Mouse (Mus musculus): ENCODE measurements around the gene Thrsp. TPM values are rescaled to one million over a fixed set of nuclear protein-coding genes. Genes with fewer than 3 reads are reported as not detected.
"Not testable (repeated sequence)": the region's sequence is repeated elsewhere in the genome, so short reads cannot be mapped to it uniquely, and the experiment has no call there.

The Thrsp gene
- total RNA-seq (2015; ENCODE audit: low replicate concordance) (not detected in 2 replicates), total RNA-seq (2017; ENCODE audit: low replicate concordance) (not detected in 2 replicates)

DNA sequence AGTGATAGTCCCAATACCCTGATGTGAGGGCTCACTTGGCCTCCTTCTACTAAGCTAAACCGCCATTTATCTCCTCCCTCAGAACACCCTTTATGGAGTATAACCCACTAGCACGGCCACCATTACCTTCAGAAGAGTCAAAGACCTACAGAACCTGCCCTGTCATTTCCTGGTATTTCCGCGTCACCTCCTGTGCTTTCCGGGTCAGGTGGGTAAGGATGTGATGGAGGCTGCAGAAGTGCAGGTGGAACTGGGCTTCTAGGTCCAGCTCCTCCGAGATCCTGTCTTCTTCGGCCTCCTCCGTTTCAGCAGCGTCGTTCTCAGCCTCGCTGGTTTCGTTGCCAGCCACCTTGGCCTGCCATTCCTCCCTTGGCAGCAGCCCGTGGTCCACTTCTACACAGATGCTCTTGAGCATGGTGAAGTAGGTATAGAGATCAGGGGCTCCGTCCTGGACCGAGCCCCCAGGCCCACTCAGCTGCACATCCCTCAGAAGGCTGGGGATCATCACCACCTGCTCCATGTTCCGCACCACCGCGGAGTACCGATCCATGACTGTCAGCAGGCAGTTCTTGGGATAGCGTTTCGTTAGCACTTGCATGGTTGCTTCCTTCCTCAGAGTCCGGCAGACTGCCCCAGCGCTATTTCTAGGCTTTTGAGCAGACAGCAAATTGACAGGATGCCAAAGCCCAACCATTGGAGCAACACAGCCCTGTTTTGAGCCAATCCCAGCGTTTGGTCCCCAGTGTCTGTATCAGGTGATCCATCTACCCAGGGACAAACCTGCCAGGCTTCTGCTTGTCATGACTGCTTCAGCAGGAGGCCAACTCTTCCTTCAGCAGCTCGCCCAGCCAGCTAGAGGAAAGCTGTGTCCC is at the start of gene Thrsp:
Thrsp (minus strand) TSS at position 825 of the 872 bp plus-strand sequence.
- no peak for ATAC-seq (replicated peaks; ENCODE audit: low FRiP score, poor library complexity, severe bottlenecking)

DNA sequence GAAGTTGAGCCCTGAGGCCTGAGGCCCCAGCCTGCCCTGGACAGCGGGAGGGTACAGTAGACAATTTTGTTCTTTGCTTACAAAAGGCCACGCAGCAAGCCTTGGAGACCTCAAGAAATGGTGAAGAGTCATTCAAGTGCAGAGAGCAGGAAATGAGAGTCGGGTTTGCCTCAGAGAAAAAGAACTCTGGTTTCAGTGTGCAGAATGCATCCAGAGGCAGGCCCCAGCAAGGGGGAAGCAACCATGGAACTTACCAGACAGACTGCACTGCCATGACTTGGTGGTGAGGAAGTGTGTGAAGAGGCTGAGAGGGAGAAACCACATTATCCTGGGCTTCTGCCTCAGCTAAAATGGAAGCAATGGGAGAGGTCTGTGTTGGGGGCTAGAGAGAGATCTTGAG is 38.0 kb upstream of the Thrsp start:
- ATAC-seq (replicated peaks; ENCODE audit: low FRiP score, poor library complexity, severe bottlenecking): no peak

DNA sequence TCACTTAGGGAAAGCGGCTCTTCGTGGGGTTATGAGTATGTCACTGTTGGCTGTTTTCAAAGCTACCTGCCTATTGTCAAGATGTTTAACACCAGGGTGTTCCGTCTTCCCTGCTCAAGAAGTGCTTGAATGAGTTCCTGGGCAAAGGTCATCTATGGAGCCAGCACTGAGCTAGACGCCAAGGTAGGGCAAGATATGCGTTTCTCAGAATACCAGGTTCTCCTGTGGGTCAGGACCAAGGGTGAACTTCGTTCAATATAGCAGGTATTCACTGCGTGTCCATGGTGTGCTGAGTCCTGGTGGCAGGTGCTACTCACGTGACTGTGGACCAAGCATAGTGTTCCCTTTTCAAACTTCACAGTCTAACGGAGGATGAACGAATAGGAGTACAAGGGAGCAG is 37.3 kb upstream of the Thrsp start:
- no peak for ATAC-seq (replicated peaks; ENCODE audit: low FRiP score, poor library complexity, severe bottlenecking)

DNA sequence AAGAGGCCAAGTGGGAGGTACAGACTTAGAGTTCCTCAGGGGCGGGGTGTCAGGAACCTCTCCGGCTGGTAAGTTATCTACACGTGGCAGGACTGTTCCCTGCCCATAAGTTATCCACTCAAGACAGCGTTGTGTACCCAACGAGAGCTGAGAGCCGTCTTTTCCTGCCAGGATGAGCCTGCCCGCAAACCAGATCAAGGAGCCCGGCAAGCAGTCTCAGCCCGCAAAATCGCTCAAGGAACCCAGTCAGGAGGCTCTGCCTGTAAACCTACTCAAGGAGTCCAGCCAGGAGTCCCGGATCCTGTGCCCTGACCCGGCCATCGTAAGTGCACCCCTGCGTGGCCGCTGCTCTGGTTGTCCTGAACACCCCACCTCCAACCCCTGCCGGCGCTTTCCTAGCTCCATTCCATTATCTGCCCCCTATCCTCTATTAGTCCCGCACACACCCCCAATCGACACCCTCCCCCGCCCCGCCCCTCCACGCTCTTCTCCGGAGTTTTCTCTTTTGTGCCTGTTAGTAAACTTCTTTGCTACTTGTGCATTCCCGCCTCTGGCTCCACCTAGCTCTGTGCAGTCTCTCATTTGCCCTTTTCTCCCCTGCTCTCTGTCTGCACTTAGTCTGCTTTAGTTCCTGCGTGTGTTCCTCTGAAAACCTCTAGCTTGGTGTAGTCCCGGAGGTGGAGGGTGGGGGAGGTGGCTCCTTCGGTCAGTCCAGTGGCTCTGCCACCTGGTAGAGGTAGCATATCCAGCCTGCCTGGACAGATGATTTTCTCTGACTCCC is 35.8 kb upstream of the Thrsp start:
- ATAC-seq (replicated peaks; ENCODE audit: low FRiP score, poor library complexity, severe bottlenecking): peak; percentile 93

DNA sequence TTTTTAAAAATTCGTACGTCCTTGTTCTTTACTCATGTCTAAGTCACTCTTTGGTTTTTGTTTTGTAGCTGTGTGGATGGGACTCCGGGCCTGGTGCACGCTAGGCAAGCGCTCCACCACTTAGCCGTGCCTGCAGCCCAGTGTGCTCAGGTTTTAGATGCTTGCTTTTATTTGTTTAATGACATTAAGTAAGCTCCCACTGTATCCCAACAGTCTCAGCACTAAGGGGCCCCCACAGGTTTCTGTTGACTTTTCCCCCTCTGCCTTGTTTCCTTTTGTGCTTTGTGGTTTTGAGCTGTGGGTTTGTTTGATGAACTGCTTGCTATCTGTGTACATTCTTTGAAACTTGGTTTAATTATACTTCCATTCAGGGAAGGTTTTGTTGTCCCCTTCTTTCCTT is 34.7 kb upstream of the Thrsp start:
- ATAC-seq (replicated peaks; ENCODE audit: low FRiP score, poor library complexity, severe bottlenecking): no peak

DNA sequence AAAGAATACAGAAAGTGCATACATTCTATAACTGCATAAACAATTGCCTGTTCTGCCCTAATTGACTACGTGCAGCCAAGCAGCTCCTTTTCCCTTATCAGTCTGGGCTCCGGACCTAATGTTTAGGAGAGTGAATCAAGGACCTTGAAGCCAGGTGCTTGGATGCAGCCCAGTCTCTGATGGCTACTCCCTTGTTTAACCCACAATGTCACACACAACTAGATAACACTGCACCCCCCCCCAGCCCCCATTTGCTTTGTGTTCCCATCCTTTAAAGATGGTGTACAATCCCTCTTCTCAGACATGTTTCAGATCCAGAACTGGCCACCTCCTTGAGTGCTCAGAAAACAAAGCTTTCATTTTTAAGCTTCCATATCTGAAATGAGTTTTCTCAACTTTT is 33.5 kb upstream of the Thrsp start, which contains the start of gene Kctd14:
Kctd14 (plus strand) TSS at position 301 of the 400 bp plus-strand sequence.
- not testable (repeated sequence) for ATAC-seq (replicated peaks; ENCODE audit: low FRiP score, poor library complexity, severe bottlenecking)

DNA sequence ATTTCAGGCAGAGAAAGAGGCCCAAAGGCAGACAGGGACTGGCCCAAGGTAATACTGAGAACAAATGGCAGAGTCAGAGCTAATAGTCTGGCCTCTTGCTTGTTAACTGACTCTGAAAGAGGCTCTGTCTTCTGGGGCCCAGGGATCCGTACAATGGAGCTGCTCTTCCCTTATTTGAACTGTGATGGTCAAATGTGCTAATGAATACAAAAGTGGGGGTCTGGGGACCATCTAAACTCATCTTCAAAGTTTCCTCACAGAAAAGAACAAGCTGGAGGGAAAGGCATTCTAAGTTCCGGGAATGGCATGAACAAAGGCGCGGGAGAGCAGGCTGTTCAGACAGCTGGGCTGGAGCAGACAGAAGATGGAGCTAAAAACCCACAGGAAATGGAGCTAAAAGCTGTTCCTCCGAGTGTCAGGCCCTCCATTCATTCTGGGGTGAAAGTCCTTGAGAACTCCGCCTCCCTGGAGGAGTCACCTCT is 29.6 kb upstream of the Thrsp start:
- ATAC-seq (replicated peaks; ENCODE audit: low FRiP score, poor library complexity, severe bottlenecking): no peak

DNA sequence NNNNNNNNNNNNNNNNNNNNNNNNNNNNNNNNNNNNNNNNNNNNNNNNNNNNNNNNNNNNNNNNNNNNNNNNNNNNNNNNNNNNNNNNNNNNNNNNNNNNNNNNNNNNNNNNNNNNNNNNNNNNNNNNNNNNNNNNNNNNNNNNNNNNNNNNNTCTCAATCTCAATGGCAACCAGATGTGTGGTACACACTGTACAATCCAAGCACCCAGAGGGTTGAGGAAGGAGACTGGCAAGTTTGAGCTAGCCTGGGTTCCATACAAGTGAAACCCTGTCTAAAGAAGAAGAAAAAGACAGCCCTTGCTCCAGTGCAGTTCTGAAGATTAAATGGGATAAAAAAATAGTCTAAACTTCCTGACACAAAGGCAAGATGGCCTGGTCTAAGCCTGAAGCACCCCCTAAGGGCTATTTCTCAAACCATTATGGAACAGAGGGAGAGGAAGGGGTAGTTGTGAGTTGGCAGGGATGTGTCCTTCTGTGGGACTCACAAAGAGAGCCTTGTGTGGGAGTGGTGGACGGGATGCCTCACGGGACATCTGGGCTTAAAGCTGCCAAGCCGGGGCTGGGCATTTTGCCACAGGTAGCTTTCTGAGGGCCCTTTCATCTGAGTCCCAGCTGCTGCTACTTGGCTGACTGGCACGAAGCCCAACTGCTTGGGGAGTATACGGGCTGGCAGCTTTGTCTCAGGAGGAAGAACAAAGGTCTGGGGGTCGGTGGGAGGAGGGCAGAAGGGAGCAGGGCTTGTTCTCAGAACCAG is 28.8 kb upstream of the Thrsp start:
- ATAC-seq (replicated peaks; ENCODE audit: low FRiP score, poor library complexity, severe bottlenecking): no peak

DNA sequence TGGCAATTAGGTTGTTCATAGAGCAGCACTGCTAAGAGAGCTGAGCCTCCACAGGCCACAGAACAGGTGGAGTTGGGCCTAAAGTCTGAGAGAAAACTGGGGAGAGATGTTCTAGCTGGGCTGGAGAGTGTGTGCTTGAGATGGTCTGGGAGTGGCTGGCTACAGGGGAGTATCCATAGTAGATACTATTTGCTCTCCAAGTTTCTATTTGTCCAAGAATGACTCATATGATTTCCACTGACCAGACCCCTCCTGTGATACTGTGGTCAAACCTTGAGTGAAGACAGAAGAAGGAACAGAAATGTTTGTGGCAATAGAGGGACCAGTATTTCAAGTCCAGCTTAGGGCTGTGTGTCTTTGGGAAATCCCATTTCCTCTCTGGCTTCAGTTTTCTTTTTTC is 21.5 kb upstream of the Thrsp start:
- ATAC-seq (replicated peaks; ENCODE audit: low FRiP score, poor library complexity, severe bottlenecking): no peak

DNA sequence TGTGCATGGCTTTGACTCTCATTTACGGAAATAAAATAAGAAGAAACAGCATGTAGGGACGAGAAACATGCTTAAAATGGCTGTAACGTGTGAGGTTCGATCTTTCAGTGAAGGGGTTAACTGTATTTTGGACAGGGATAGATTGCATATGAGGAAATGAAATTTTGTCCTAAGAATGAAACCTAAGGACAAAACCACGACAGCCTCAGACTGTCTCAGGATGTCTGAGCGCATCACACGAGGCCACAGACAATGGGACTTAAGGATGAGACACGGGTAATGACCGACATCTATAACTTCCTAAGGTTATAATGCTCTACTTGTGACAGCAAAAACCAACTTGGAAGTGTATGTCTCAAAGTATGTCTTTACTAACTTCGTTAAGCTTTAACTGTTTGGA is 17.0 kb upstream of the Thrsp start:
- no peak for ATAC-seq (replicated peaks; ENCODE audit: low FRiP score, poor library complexity, severe bottlenecking)

DNA sequence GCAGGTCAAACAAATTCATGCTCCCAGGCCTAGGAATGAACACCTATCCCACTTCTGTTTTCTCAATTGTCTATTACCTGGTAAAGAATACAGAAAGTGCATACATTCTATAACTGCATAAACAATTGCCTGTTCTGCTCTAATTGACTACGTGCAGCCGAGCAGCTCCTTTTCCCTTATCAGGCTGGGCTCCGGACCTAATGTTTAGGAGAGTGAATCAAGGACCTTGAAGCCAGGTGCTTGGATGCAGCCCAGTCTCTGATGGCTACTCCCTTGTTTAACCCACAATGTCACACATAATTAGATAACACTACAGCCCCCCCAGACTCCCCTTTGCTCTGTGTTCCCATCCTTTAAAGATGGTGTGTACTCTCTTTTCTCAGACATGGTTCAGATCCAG is 16.0 kb upstream of the Thrsp start:
- ATAC-seq (replicated peaks; ENCODE audit: low FRiP score, poor library complexity, severe bottlenecking): not testable (repeated sequence)

DNA sequence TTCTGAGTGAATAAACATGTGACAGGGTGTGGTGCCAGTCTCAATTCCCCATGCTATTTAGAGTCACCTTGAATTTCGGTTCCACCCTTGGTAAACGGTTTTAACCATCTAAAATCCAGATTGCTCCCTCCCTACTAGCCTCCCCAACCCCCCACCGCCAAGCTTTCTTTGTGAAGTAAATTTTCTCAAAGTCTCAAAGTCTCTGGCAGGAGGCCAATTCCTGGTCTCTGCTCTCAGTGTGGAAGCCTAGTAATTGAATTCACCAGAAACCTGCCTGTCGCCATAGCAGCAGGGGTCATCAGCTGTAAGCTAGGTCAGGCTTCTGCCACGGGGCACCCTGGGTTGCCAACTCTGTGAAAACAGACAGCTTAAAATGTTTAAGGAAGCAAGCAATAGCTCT is 12.2 kb upstream of the Thrsp start:
- no peak for ATAC-seq (replicated peaks; ENCODE audit: low FRiP score, poor library complexity, severe bottlenecking)

DNA sequence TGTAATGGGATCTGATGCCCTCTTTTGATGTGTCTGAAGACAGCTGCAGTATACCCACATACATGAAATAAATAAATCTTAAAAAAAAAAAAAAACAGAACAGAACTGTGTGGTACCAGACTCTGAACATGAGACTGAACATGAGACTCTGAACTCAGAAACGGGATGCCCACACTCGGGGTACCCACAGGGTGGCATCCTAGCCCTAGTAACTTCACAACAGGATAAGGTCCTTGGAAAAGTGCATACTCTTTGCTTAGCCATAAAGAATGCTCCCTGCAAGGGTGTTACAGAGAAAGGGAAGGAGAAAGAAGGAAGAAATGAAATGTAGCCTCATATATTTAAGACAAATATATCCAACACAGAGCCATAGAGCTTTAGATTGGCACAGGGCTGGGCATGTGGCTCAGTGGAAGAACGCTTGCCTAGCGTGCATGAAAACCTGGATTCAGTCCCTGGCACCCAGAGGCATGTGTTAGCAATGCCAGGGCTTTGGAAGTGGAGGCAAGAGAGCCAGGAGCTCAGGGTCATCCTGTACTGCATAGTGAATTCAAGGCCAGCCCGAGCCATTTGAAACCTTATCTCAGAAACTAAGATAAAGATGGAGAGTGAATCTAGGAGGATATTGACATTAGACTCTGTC is 10.4 kb upstream of the Thrsp start:
- no peak for ATAC-seq (replicated peaks; ENCODE audit: low FRiP score, poor library complexity, severe bottlenecking)

DNA sequence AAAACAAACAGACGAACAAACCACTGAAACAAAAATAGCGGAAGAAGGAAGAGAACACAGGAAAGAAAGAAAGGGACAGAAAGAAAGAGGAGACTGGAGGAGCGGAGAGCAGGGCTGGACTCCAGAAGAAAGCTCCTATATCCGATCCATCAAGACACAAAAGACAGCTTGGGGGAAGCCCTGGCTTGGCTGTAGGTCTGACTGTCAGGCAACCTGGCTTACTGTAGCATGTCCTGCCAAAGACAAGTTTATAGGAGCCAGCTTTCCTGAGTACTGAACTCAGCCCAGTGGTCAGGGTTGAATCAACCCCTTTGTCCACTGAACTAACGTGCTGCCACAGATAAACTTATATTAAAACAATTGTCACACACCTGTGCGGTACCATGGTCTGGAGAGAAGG is 9.8 kb upstream of the Thrsp start:
- ATAC-seq (replicated peaks; ENCODE audit: low FRiP score, poor library complexity, severe bottlenecking): no peak

DNA sequence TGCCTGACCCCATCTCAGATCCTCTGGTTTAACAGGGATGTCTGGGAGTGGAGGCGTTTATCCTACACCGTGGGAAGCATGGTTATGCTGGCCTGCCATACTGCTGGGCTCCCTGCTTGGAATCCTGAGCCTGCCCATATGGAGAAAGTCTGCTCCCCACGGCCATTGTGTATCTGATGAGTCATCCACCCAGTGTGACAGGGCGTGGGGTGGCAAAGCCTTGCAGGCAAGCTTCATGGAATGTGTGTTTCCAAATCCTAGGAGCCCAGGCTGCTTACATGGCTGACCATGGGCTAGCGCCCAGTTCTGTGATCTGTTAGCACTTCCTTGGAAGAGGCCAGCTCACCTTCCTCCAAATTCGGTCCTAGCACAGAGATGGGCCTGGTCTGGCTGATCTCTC is 9.0 kb upstream of the Thrsp start:
- ATAC-seq (replicated peaks; ENCODE audit: low FRiP score, poor library complexity, severe bottlenecking): no peak

DNA sequence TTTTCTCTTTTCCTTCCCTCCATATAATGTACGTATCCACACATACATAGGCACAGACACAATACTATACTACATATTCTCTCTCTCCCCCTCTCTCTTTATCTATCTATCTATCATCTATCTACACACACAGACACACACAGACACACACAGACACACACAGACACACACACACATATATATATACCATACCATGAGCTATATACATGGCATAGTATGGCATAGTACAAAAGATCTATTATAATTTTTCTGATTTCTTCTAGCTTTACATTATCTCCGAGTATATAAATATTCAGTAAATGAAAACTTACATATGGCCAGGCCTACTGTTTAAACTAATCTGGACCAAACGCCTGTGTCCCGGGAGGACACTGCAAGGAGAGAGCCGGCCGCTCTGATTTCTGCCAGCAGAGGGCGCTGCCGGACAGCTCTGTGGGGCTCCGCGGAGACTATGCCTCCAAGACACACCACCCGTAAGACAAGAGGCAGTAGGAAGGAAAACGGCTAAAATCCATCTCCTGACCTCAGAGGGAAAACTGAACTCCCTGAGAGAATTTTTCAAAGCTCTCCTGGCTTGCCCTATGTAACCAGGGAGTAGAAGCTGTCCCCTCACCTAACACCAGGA is 7.2 kb upstream of the Thrsp start:
- ATAC-seq (replicated peaks; ENCODE audit: low FRiP score, poor library complexity, severe bottlenecking): peak; percentile 92

DNA sequence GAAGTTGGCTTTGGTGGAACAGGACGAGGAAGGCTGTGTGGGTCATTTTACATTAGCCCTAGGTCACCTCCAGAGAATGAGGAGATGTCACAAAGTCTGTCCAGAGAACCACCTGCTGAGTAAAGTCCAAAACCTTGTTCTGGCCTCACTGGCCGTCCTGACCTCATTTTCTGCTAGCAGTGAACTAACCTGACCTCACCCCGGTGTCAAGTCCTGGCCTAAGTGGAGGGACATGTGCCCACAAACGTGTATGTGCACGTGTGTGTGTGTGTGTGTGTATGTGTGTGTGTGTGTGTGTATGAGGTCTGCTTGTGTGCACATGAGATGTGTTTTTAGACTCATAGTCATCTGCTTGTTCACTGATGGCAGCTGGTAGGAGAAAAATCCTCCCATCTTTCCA is 6.2 kb upstream of the Thrsp start:
- no peak for ATAC-seq (replicated peaks; ENCODE audit: low FRiP score, poor library complexity, severe bottlenecking)

DNA sequence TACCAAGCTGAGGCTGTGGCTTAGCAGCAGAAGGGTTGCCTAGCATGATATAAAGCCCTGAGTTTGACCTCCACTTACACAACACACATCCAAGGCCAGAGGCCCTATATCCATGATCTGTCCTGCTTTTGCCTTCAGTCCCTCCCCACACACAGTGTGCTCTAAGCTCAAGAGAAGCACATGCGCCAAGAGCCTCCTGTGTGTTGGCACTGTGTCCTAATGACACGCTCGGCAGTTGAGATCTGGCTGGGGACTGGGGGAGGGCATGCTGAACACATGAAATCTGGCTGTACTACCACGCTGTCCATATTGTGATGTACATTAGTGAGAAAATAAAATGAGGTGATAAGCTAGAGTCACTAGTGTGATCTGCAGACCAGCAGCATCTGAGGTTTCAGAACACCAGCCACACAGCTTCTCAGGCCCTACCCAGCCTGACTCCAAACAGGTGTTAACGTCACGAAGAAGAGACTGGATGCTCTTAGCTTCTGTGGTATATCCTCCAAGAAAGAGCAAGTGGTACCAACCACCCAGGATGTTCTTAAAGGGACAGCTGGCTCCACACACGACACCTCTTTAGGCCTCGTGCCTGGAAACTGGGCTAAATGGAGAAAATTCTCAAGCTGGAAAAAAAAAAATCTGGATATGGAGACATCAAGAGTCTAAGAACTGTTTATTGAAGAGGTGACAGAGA is 3.6 kb upstream of the Thrsp start:
- ATAC-seq (replicated peaks; ENCODE audit: low FRiP score, poor library complexity, severe bottlenecking): no peak

DNA sequence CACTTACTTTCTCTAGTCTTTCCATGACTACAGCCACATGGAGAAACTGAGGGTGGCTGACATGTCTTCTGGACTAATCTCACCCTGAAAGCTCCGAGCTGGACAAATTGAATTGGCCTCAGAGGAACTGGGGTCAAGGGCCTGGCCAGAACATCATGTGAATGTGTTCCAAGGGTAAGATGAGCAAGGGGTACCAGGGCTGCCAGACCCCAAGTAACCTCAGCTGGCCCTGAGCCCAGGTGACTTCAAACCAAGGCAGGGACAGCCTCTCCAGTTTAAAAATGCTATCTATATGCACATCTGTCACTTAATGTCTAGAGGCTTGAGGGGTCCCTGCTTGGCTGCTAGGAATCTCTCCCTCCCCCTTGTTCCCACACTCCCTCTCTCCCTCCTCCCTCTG is 2.9 kb upstream of the Thrsp start:
- ATAC-seq (replicated peaks; ENCODE audit: low FRiP score, poor library complexity, severe bottlenecking): no peak

All from erythroid progenitor cell, adult 5-6 weeks (primary cell).